Mouse (Mus musculus) heart, embryonic 14.5 days (tissue): Measurements from ENCODE around the gene Mtor. TPM values are rescaled to one million over a fixed set of nuclear protein-coding genes. Genes with fewer than 3 reads are reported as not detected.

Experiments
- ATAC-seq: fragments of 200-750 bp; cut with Nextera tagmentation; 2 replicates; pipeline ENCODE4 v1.8.0; 2017; ENCODE audit warnings: low read depth, moderate TSS enrichment; ENCODE audit not compliant: insufficient number of reproducible peaks, insufficient read depth, low FRiP score
- H3K27ac ChIP-seq, 2 experiments: fragments of 200-500 bp in 1 of 2; fragments of 300-500 bp in 1 of 2; sonication (generic) in 1 of 2; replicated peaks in 1 of 2; 2 replicates each; pipeline ENCODE4 v1.5.1; 2012 to 2014; ENCODE audit warnings: low read depth in 2 of 2, low read length in 2 of 2, control low read depth in 1 of 2, mild to moderate bottlenecking in 1 of 2, mixed read lengths in 1 of 2; ENCODE audit not compliant: control insufficient read depth in 1 of 2, insufficient read depth in 1 of 2
- H3K27me3 ChIP-seq: fragments of 300-500 bp; sonication (generic); 2 replicates; pipeline ENCODE4 v1.6.1; 2014; ENCODE audit warnings: mild to moderate bottlenecking, low read length, control low read depth; ENCODE audit not compliant: control insufficient read depth, insufficient read depth
- H3K36me3 ChIP-seq: fragments of 300-500 bp; sonication (generic); 2 replicates; pipeline ENCODE4 v1.6.1; 2014; ENCODE audit warnings: mild to moderate bottlenecking, control low read depth, low read length, mixed read lengths; ENCODE audit not compliant: control insufficient read depth, insufficient read depth
- H3K4me1 ChIP-seq, 2 experiments: fragments of 200-500 bp in 1 of 2; fragments of 300-500 bp in 1 of 2; sonication (generic) in 1 of 2; 2 replicates each; pipeline ENCODE4 v1.6.1; 2012 to 2014; ENCODE audit warnings: low read length in 2 of 2, control low read depth in 1 of 2, mixed read lengths in 1 of 2; ENCODE audit not compliant: control insufficient read depth in 2 of 2, insufficient read depth in 2 of 2
- H3K4me2 ChIP-seq: fragments of 300-500 bp; sonication (generic); 2 replicates; pipeline ENCODE4 v1.6.1; 2014; ENCODE audit warnings: mild to moderate bottlenecking, low read length
- H3K4me3 ChIP-seq, 2 experiments: fragments of 200-500 bp in 1 of 2; fragments of 300-500 bp in 1 of 2; sonication (generic) in 1 of 2; 2 replicates each; pipeline ENCODE4 v1.5.1; 2012 to 2014; ENCODE audit warnings: low read length in 2 of 2, mild to moderate bottlenecking in 2 of 2, control low read depth in 1 of 2, low read depth in 1 of 2, moderate library complexity in 1 of 2; ENCODE audit not compliant: control insufficient read depth in 1 of 2, insufficient read depth in 1 of 2
- H3K9ac ChIP-seq: fragments of 300-500 bp; sonication (generic); 2 replicates; pipeline ENCODE4 v1.6.1; 2014; ENCODE audit warnings: mild to moderate bottlenecking, low read length
- H3K9me3 ChIP-seq: fragments of 300-500 bp; sonication (generic); 2 replicates; pipeline ENCODE4 v1.6.1; 2016; ENCODE audit warnings: low read length, control low read depth; ENCODE audit not compliant: control insufficient read depth
- WGBS: fragments of 180-500 bp; shearing (Covaris S2); extraction: QIAGEN DNeasy Blood & Tissue Kit; methylation state at CpG from one replicate; pipeline ENCODE4 v1.1.7; 2014; 5-methylcytosine and 5-hydroxymethylcytosine counted together
- polyA plus RNA-seq: library from polyadenylated mRNA; unstranded; fragments of >200 nt; fragmentation: Nextera tagmentation; extraction: Ambion mirVana; gene quantifications from 2 replicates; pipeline ENCODE4 v1.2.1, GENCODE M21; 2014

The Mtor gene
- polyA plus RNA-seq, 1 experiment from 2014 or later, result 18.4 TPM

DNA sequence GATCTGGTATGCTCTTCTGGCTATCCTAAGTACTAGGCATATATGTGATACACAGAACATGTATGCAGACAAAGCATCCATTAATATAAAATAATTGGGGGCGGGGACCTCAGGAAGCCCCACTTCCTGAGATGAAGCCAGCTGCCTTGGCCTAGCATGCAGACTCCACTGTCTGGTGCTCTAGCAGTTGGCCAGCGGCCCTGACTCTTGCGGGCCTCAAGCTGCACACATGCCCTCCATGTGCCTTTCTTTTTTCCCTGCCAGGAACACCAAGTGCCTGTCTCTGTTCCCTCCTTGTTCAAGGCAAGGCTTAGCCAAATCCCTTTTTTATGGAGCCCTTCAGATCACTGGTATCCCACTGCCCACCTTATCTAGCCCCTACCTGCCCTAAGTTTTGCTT lies 87.5 kb downstream of the Mtor start:
- no peak overlapping the region for H3K4me3 ChIP-seq
- H3K9ac ChIP-seq, result no peak overlapping the region
- no peak overlapping the region for H3K4me2 ChIP-seq
- WGBS, result 78% methylated on average over 3 of the region's 3 CpGs
- no peak for ATAC-seq
- no peak overlapping the region for H3K27ac ChIP-seq
- H3K36me3 ChIP-seq, result peaks cover 99% of the 10 kb centered on the region
- H3K4me1 ChIP-seq, result no peaks in the 10 kb centered on the region
- no peaks in the 10 kb centered on the region for H3K9me3 ChIP-seq
- H3K27me3 ChIP-seq, result no peaks in the 10 kb centered on the region

GRCm38 (mm10) chr4:148549106-148549505 lies 100.7 kb downstream of the Mtor start:
- H3K9me3 ChIP-seq, result no peaks in the 10 kb centered on the region
- H3K27me3 ChIP-seq, result no peaks in the 10 kb centered on the region
- WGBS, result 83% methylated on average over 4 of the region's 4 CpGs
- ATAC-seq, result no peak
- no peak overlapping the region for H3K27ac ChIP-seq
- H3K4me1 ChIP-seq, result no peaks in the 10 kb centered on the region
- H3K4me3 ChIP-seq, result no peak overlapping the region
- H3K4me2 ChIP-seq, result no peak overlapping the region
- no peak overlapping the region for H3K9ac ChIP-seq
- peaks cover 96% of the 10 kb centered on the region for H3K36me3 ChIP-seq

DNA sequence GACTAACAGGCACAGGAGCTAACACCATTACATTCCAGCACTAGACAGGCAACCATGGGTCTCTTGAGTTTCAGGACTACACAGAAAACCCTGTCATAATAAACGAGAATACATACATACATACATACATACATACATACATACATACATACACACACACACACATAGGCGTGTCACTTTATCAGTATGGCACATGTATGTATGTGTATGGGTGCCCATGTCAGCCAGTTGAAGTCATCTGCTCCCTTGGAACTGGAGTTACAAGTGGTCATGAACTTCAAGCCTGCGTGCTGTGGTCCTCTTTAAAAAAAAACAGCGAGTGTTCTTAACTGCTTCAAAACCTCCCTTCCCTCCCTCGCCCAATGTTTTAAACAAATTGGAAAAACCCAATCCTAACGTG lies 109.4 kb downstream of the Mtor start:
- peak overlapping the region; percentile 89 for H3K4me2 ChIP-seq
- ATAC-seq, result no peak
- H3K4me3 ChIP-seq, result peak overlapping the region; percentile 72 to 88
- 22% methylated on average over 6 of the region's 6 CpGs for WGBS
- H3K36me3 ChIP-seq, result peaks cover 72% of the 10 kb centered on the region
- H3K27ac ChIP-seq, result peak overlapping the region; percentile 67 to 90; a peak in 3 of 4 replicates
- peak overlapping the region; percentile 91 for H3K9ac ChIP-seq
- H3K4me1 ChIP-seq, result peaks cover 2 to 7% of the 10 kb centered on the region in 2 experiments; a peak in 3 of 4 replicates
- no peaks in the 10 kb centered on the region for H3K27me3 ChIP-seq
- no peaks in the 10 kb centered on the region for H3K9me3 ChIP-seq

GRCm38 (mm10) chr4:148558297-148559000 lies 110.0 kb downstream of the Mtor start, which contains the start of gene Exosc10:
Exosc10 (plus strand) TSS chr4:148558429.
- under 1% methylated on average over 63 of the region's 63 CpGs for WGBS
- H3K36me3 ChIP-seq, result peaks cover 72% of the 10 kb centered on the region
- peak; percentile 85 for ATAC-seq

GRCm38 (mm10) chr4:148562676-148563075 lies 114.3 kb downstream of the Mtor start:
- H3K9me3 ChIP-seq, result no peaks in the 10 kb centered on the region
- no peak overlapping the region for H3K9ac ChIP-seq
- no peak overlapping the region for H3K4me2 ChIP-seq
- no peak overlapping the region for H3K27ac ChIP-seq
- peaks cover 78% of the 10 kb centered on the region for H3K36me3 ChIP-seq
- WGBS, result 93% methylated on average over 17 of the region's 17 CpGs
- ATAC-seq, result no peak
- H3K4me3 ChIP-seq, result no peak overlapping the region
- H3K27me3 ChIP-seq, result no peaks in the 10 kb centered on the region
- H3K4me1 ChIP-seq, result peaks cover 2 to 7% of the 10 kb centered on the region in 2 experiments; a peak in 3 of 4 replicates

More at GRCm38 (mm10) chr4:148558297-148559000, 110.0 kb downstream of the Mtor start, which contains the start of gene Exosc10:
- peak within 1 kb of the TSS; percentile 91 for H3K9ac ChIP-seq
- peak within 1 kb of the TSS; percentile 72 to 88 for H3K4me3 ChIP-seq
- peak within 1 kb of the TSS; percentile 89 for H3K4me2 ChIP-seq
- no peaks in the 10 kb centered on the region for H3K27me3 ChIP-seq
- no peaks in the 10 kb centered on the region for H3K9me3 ChIP-seq
- H3K27ac ChIP-seq, result peak within 1 kb of the TSS; percentile 81 to 90
- peaks cover 2 to 7% of the 10 kb centered on the region in 2 experiments; a peak in 3 of 4 replicates for H3K4me1 ChIP-seq

GRCm38 (mm10) chr4:148563595-148563994 lies 115.2 kb downstream of the Mtor start:
- Histone ChIP-seq H3K9me3 (no peaks in the 10 kb centered on the region), H3K4me3 (no peak overlapping the region), H3K4me2 (no peak overlapping the region), H3K9ac (no peak overlapping the region), H3K27ac (no peak overlapping the region), H3K27me3 (no peaks in the 10 kb centered on the region), H3K4me1 (peaks cover 2 to 7% of the 10 kb centered on the region in 2 experiments; a peak in 3 of 4 replicates), H3K36me3 (peaks cover 87% of the 10 kb centered on the region)
- ATAC-seq, result no peak
- 94% methylated on average over 12 of the region's 12 CpGs for WGBS

DNA sequence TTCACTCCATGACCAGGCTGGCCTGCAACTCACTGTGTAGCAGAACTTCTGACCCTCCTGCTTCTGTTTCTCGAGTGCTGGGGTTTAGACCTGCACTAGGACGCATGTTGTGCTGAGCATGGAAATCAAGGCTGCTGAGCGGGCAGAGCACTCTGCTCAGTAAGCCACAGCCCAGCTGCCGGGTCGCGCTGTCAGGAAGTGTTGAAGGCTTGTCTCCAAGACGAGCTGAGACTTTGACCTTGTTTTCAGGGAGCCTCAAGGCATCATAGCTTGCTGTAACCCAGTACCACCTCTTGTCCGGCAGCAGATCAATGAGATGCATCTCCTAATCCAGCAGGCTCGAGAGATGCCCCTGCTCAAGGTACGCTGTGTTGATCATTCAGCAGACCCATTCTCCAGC lies 121.7 kb downstream of the Mtor start:
- H3K4me2 ChIP-seq, result no peak overlapping the region
- H3K27ac ChIP-seq, result no peak overlapping the region
- no peak for ATAC-seq
- H3K27me3 ChIP-seq, result no peaks in the 10 kb centered on the region
- H3K4me1 ChIP-seq, result no peaks in the 10 kb centered on the region
- no peak overlapping the region for H3K4me3 ChIP-seq
- H3K9me3 ChIP-seq, result no peaks in the 10 kb centered on the region
- WGBS, result 81% methylated on average over 10 of the region's 10 CpGs
- no peak overlapping the region for H3K9ac ChIP-seq
- peaks cover 98% of the 10 kb centered on the region for H3K36me3 ChIP-seq
